Mouse (Mus musculus) gastrocnemius, postnatal 25 days (tissue): Measurements from ENCODE around the gene Aven. TPM values are rescaled to one million over a fixed set of nuclear protein-coding genes. Genes with fewer than 3 reads are reported as not detected.

Source experiments
- DNase-seq: peaks from one replicate; pipeline ENCODE4 v3.0.0; 2022
- microRNA-seq, 2 experiments: library from miRNA; unstranded; fragments of <30 nt; microRNA quantifications; one replicate each; pipeline ENCODE4 v1.2.0; 2021; ENCODE audit warnings: borderline replicate concordance in 2 of 2
- total RNA-seq, 2 experiments: library from RNA; stranded (reverse); gene quantifications; 1 replicate in 1 of 2; 2 replicates in 1 of 2; pipeline ENCODE4 v1.2.3; 2021

Aven gene
- total RNA-seq, 2 experiments from 2014 or later: 14.6 to 19.2 TPM

- no peak for DNase-seq
Observed at GRCm38 (mm10) chr2:112669461-112669860, 176.7 kb downstream of the Aven start.

- no peak for DNase-seq
Observed at GRCm38 (mm10) chr2:112676175-112676574, 183.4 kb downstream of the Aven start.

- peak; percentile 55 for DNase-seq
Observed at GRCm38 (mm10) chr2:112676721-112677120, 184.0 kb downstream of the Aven start.

- DNase-seq: no peak
Observed at GRCm38 (mm10) chr2:112677246-112677645, 184.5 kb downstream of the Aven start.

- DNase-seq: no peak
Observed at GRCm38 (mm10) chr2:112681817-112682216, 189.1 kb downstream of the Aven start.

Small RNA genes lying within 50 kb of the gene (microRNA-seq; reads per million reads assigned to microRNA genes)
- 0 reads per million in 2 experiments for gene Gm44374

Other genes with a start within 250 kb of the Aven start
- not detected for gene Nutm1, start 233.7 kb upstream of the Aven start, total RNA-seq
- 10 to 100 TPM; 49.2 to 55.4 TPM for gene Nop10, start 231.0 kb upstream of the Aven start, total RNA-seq
- 10 to 100 TPM; 22.7 to 23.0 TPM for gene Slc12a6, start 227.1 kb upstream of the Aven start, total RNA-seq
- gene Gm21985, start 226.7 kb upstream of the Aven start, total RNA-seq: 1 to 10 TPM in 1 of 2 experiments, under 1 TPM in 1; 0.56 to 1.2 TPM
- 10 to 100 TPM; 58.3 to 68.9 TPM for gene Emc4, start 124.9 kb upstream of the Aven start, total RNA-seq
- gene Katnbl1, start 113.8 kb upstream of the Aven start, total RNA-seq: 1 to 10 TPM; 2.8 to 3.1 TPM
- 10 to 100 TPM; 12.6 to 14.1 TPM for gene Emc7, start 38.0 kb upstream of the Aven start, total RNA-seq
- gene Chrm5, start 12.2 kb upstream of the Aven start, total RNA-seq: not detected